Mouse (Mus musculus) liver, embryonic 14.5 days (tissue): Measurements from ENCODE around the gene Klk9.

Source experiments
- CTCF ChIP-seq: IDR thresholded peaks from 2 replicates; pipeline ENCODE4 v1.5.1; 2016; ENCODE audit warnings: antibody characterized with exemption, low read depth, control low read depth
- EP300 ChIP-seq: IDR thresholded peaks from 2 replicates; pipeline ENCODE4 v1.6.1; 2016; ENCODE audit warnings: antibody characterized with exemption, low read depth

DNA sequence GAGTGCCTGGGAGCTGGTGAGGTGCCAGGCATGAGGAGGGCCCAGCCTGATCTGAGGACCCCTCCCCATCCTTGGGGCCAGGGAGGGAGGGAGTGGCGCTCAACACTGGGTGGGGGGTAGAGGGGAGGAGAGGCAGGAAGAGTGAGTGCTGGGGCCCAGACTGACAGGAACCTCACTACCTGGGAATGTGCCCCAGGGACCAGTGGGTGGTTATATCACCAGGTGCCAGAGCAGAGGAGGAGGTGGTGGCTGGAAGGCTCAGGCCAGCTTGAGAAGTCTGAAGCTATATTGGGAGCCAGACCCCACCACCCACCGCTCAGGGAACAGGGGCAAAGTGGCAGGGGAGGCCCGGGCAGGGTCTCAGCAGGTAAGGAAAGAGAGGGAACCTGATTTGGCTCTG lies 50.0 kb downstream of the Klk9 start, which contains the start of gene Klk5:
- TF ChIP-seq CTCF (no peak), EP300 (no peak)
